Mouse (Mus musculus) urinary bladder, postnatal 36 days (tissue): ENCODE measurements around the gene Izumo1.
A peak's percentile ranks its signal among the peaks of the same experiment; 100 is the strongest.

Experiments used
- DNase-seq, 2 experiments: peaks; one replicate each; pipeline ENCODE4 v3.0.0; 2022; ENCODE audit warnings: low spot score in 2 of 2, mixed read lengths in 1 of 2

The Izumo1 gene

DNA sequence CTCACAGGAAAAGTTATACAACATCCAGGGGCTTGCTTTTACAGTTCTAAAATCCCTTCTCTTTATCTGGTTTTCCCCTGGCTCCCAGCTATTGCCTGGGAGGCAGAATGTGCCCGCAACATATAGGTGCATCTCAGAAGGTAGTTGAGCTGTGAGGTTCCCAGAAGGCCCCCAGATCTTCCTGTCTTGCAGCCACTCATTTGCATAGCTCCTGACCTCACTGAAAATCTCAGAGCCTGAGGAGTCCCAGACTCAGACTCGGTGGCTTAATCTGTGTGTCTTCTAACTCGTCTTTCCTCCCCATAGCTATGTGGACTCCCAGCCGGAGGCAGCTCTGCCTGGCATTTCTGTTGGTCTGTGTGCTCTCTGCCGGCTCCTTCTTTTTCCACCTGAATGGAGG is 3.3 kb upstream of the Izumo1 start:
- no peak for DNase-seq

DNA sequence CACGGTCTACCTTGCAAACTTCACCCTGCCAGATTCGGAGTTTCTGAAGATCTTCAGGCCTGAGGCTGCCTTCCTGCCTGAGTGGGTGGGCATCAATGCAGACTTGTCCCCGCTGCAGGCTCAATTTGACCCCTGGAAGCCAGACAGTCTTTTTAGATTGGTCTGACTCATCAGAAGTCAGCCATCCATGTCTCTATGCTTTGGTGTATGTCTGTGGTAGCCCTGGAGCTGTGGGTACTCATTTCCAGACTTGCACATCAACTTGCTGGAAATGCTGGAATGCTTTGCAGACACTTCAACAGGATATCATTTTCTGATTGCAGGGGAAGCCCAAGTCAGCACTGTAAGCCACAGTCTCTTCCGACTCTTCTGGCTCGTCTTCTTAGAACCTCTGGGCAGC is 2.0 kb upstream of the Izumo1 start:
- no peak for DNase-seq

GRCm38 (mm10) chr7:45623507-45623906 is 1.9 kb downstream of the Izumo1 start:
- DNase-seq: no peak

DNA sequence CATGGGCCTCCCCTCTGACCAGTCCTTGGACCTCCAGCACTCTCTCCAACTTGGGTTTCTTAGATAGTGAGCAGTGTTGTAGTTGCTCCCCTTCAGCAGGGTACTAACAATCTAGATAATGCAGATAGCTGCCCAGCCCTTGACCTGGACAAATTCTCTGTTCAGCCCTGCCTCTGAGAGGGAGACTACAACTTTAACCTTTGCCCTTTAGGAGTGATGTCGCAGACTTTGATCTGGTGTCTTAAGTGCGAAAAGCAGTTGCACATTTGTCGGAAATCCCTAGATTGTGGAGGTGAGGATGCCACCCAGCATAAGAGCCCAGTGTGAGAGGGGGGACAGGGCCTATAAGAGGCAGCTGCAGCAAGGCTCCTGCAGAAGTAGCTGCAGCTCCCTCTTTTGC is 3.1 kb downstream of the Izumo1 start:
- no peak for DNase-seq

GRCm38 (mm10) chr7:45625481-45625880 is 3.9 kb downstream of the Izumo1 start:
- DNase-seq: no peak

- no peak for DNase-seq
Measured at GRCm38 (mm10) chr7:45626571-45627076, 5.0 kb downstream of the Izumo1 start.

- DNase-seq: no peak
Measured at GRCm38 (mm10) chr7:45627261-45627660, 5.7 kb downstream of the Izumo1 start, which contains the start of gene Rasip1. TSS of gene Rasip1 (plus strand) at chr7:45627488.

- peak; percentile 85 to 88 for DNase-seq
Measured at GRCm38 (mm10) chr7:45628364-45629294, 7.0 kb downstream of the Izumo1 start.

DNA sequence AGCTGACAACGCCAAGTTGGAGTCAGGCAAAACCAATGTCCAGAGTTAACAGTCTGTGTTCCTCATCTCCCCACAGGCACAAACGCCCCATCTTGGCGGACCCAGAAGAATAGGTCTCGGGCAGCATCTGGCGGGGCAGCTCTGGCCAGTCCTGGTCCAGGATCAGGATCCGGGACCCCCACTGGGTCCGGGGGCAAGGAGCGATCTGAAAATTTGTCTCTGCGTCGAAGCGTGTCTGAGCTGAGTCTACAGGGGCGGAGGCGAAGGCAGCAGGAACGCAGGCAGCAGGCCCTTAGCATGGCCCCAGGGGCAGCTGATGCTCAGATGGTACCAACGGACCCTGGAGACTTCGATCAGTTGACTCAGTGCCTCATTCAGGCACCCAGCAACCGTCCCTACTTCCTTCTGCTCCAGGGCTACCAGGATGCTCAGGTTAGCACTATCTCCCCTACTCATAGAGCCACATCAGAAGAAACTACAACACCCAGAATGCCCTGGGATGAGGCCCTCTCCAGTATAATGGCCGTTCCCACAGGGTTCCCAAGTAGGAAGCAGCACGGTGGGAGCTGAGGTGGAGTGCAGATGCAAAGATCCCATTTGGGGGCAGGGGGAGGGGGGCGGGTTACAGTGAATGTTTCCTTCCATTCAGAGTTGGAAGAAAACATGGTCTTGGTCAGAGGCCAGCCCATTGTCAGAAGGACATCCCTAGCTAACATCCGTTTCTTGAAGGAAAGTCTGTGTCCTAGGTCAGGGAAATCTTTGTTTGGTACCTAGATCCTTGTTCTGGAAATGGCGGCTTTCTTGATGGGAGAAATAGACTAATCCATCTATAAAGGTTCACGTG is 8.7 kb downstream of the Izumo1 start:
- DNase-seq: no peak

DNA sequence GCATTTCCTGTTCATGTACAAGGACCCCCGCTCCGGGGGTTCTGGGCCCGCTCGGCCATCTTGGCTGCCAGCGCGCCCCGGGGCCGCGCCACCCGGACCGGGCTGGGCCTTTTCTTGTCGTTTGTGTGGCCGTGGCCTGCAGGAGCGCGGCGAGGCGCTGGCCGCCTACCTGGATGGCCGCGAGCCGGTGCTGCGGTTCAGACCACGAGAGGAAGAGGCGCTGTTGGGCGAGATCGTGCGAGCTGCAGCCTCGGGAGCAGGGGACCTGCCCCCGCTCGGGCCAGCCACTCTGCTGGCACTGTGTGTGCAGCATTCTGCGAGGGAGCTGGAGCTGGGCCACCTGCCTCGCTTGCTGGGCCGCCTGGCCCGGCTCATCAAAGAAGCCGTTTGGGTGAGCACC is 10.9 kb downstream of the Izumo1 start:
- DNase-seq: no peak

DNA sequence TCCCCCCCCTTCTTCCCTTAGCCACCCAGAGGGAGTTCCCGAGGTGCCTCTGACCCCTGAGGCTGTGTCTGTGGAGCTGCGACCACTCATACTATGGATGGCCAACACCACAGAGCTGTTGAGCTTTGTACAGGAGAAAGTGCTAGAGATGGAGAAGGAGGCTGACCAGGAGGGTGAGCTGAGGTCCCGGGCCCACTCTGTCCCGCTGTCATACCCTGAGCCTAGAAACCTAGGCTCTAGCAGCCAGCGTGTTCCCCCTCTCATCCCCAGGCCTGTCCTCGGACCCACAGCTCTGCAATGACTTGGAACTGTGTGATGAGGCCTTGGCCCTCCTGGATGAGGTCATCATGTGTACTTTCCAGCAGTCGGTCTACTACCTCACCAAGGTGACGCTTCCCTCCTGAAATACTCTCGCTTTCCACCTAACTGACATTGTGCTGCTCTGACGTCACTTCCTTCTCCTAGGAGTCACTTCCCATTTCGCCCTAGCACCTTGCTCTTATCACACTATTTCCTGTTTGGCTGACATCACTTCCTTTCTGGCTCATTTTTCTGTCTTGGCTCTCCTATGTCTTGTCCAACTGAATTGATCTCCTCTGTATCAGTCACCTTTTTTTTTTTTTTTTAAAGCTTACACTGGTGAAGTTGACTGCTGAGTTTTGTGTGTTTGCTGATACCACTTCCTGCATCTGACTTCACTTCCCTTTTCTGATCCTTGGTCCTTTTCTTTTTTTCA is 13.5 kb downstream of the Izumo1 start:
- no peak for DNase-seq

GRCm38 (mm10) chr7:45635711-45636688 is 14.4 kb downstream of the Izumo1 start:
- DNase-seq: no peak

- no peak for DNase-seq
Measured at GRCm38 (mm10) chr7:45637710-45638109, 16.1 kb downstream of the Izumo1 start.

GRCm38 (mm10) chr7:45638623-45639401 is 17.2 kb downstream of the Izumo1 start:
- peak; percentile 79 to 92 for DNase-seq

DNA sequence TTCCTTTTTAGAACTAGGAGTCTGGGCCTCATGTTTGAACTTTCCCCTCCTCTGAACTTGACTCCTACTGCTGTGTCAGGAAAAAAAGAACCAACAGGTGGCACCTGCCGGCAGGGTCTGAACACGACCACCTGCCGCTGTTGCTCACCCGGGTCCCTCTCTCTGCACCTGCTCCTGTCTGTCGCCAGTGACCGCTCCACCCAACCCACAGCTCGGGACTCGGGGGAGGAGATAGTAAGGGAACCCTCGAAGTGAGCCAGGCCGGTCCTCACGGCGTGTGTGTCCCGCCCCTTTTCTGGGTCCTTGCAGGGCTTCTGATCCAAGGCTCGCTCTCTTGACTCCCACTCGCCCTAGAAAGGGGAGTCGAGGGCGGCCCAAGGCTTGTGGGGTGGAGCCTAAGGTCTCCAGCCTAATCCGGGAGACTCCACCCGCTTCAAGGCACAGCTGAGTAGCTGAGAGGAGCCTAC is 18.0 kb downstream of the Izumo1 start, which contains the start of gene Mamstr:
Gene Mamstr (plus strand): TSS at position 417 of the 467 bp plus-strand sequence.
- DNase-seq: no peak

DNA sequence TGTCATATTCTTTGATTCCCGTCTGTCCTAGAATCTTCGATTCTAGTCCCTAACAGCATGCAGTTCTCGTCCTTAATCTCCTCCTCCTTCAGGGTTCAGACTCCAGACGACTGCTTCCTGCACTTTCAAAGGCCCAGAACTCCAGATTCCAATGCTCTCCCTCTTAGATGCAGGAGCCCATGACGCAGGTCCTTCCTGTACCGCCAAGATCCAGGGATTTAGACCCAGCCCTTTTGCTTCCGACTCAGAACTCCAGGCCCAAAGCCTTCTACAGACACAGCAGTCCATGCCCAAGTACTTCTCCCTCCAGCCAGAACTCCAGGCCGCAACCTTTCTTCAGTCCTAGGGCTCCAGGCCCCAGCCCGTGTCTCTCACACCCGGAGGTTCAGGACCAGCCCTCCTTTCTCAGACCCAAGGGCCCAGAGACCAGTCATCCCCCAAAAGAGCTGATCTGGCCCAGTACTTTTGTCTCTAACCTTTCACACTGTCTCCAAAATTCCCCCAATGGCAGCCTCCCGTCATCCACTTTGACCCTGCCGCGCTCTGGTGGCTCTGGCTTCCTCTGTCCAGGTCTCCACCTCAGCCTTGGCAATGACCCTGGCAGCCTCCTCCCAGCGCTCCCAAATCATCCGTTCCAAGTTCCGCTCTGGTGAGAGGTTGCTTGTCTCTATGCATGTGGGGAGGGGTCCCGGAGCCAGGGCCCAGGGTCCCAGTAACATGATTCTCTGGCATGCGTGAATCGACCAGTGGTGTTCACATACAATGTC is 18.8 kb downstream of the Izumo1 start:
- DNase-seq: no peak

- DNase-seq: no peak
Measured at GRCm38 (mm10) chr7:45641391-45642040, 19.9 kb downstream of the Izumo1 start.

GRCm38 (mm10) chr7:45642083-45642482 is 20.5 kb downstream of the Izumo1 start:
- no peak for DNase-seq
